Mouse (Mus musculus) central nervous system, embryonic 14 days (tissue): ENCODE measurements around the gene Cdk10. TPM values are rescaled to one million over a fixed set of nuclear protein-coding genes. Genes with fewer than 3 reads are reported as not detected.

Experiments used
- polyA plus RNA-seq: library from polyadenylated mRNA; depleted of rRNA; stranded (reverse); fragments of >200 nt; gene quantifications from 2 replicates; pipeline ENCODE4 v1.2.3, GENCODE M21; 2012; rRNA removed

Cdk10 gene
- 121 and 122 TPM in 2 replicates for polyA plus RNA-seq

DNA sequence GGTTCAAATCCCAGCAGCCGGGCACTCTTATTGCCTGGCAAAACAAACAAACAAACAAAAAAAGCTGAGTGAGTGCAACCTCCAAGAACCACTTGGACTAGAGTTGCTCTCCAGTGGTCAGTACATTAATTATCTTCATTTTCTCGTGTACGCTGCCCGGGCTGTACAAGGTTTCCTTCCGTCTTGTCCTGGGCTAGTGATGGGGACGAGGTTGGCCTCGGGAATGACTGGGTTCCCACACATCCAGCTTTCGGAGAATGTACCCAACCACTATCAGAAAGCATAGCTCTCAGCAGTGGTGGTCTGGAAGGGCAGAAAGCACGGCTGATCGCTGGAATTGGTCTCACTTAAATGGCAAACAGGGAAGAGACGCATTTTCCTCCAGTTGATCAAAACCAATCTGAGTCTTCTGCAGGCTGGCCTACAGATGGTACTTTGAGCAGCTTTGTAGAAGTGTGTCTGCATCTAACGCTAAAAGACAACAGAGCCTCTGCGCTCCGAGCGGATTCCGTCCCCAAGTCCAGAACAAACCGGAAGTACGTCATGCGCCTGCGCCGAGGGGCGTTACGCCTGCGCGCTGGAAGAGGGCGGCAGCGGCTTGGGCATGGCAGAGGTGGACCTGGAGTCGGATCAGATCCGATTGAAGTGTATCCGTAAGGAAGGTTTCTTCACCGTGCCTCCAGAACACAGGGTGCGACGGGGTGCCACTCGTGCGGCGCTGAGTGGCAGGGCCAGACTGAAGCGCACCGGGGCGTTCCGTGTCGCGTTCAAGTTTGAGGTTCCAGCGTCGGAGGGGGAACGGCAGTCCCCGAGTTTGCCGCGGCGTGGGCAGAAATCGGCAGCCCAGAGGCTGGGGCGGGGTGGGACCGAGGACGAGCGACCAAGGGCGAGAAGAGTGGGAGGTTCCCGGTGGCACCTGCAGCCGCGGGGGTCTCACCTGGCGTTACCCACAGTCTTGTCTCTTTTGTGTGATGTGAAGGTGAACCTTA, at the start of gene Cdk10:
Gene Cdk10, plus strand, starts transcription at position 565 of the 989 bp plus-strand sequence.

DNA sequence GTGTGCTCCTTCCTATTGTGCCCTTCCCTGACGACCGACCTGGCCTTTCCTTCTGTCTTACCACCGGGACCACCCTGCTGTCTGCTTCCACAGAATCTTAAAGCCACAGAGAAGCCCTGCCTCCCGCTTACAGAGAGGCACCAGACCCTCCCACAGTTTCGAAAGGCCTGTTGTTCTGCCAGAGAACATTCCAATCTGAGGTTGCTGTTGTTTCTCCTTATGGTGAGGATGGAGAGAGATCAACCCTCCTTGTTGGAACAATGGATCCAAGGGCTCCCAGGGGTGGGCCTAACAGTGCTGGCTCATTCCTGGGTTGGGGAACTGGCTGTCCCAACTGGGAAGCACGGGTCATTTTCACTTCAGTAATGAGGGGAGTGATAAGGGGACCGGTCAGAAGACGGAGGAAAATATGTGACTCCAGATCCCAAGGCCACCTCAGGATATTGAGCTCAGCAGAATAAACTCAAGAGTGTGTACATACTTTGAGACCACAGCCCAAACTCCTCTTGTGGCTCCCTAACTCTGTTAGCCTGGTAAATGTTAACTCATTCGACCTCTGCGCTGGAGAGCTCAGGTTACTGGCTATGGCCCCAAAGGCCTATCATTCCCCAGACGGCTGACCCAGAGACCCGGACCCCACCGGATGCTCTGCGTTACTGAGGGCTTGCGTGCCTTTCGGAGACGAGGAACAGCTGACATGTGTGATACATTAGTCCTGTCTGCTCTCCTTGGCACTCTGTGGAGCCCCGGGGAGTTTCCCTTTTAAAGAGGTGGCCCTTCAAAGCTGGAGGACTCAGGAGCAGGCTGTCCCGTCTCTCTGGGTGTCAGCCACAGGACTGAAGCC, 38.9 kb upstream of the Cdk10 start, which contains the start of gene Dpep1:
Gene Dpep1, plus strand, starts transcription at position 677 of the 844 bp plus-strand sequence.

DNA sequence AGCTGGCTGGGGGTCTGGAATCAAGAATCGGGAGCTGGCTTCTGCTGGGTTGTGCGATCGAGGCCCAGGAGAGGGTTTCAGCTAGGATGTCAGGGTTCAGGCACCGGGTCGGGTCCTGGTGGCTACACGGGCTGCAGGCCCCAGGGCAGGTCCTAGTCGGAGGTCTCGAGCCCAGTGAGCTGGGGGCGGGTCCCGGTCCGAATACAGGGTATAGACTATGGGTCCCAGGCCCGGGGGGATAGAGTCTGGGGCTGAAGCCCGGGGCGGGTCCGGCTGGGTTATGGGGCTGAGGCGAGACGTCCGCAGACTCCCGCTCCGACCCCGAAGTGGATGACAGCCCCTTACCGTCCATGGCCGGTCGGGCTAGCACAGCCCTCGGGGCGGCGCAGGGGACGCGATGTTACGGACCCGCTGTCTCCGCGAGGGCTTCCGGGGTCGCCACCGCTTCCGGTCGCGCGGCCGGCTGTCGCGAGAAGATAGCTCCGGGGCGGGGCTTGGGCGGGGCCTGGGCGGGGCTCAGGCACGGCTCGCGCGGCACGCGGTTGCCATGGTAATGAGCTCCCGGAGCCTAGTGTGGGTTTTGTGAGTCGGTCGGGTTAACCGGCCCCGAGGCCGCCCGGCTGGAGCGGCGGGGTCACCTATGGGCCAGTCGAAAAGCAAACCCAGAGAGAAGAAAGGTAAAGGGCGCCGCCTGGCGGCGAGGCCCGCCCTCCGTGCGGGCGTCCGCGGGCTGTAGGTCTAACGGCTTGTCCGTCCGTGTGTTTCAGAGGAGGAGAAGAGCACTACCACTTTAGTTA, 12.1 kb upstream of the Cdk10 start, which contains the start of the genes Chmp1a and Spata33:
Gene Chmp1a, minus strand, starts transcription at position 443 of the 797 bp plus-strand sequence.
Gene Spata33, plus strand, starts transcription at position 512 of the 797 bp plus-strand sequence.

DNA sequence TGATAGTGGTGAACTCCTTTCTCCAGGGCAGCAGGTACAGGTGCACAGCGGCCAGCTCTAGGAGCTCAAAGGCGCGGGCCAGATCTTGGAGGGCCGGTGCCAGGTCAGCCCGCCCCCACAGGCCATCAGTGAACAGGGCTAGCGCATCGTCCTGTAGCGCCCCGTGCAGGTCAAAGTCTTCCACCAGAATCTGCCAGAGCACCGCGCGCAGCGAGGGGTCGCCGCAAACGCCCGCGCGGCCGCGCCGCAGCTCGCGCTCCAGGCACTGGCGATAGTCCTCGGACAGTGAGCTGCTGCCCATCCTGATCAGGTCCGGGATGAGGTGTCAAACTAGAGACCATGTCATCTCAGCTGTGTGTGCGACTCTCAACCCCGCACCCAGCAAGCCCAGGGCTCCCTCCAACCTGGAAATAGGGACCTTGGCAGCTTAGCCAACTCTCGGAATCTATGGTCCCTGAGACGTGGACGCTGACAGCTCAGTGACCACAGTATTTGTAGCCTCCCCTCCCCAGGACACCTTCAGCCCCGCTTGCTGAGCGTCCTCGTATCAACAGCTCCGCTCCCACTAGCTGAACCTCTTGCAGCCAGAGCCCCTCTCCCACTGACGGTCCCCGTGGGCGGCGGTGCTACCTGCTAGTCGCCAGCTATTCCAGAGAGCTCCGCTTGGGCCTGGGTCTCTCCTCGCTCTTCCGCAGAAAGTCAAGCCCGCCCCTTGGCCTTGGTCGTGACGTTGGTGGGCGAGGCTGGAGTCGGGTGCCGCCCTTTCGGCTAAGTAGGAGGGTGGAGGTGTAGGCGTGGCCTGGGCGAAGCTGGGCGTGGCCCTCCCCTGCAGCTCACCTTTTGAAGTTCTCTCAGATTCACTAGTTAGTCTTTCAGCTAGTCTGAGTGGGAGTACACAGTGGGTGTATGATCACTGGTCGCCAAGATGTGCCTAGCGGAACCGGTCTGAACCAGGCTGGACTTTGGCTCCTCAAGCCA, 11.2 kb downstream of the Cdk10 start, which contains the start of gene Spata2l:
Gene Spata2l, minus strand, starts transcription at position 714 of the 978 bp plus-strand sequence.

DNA sequence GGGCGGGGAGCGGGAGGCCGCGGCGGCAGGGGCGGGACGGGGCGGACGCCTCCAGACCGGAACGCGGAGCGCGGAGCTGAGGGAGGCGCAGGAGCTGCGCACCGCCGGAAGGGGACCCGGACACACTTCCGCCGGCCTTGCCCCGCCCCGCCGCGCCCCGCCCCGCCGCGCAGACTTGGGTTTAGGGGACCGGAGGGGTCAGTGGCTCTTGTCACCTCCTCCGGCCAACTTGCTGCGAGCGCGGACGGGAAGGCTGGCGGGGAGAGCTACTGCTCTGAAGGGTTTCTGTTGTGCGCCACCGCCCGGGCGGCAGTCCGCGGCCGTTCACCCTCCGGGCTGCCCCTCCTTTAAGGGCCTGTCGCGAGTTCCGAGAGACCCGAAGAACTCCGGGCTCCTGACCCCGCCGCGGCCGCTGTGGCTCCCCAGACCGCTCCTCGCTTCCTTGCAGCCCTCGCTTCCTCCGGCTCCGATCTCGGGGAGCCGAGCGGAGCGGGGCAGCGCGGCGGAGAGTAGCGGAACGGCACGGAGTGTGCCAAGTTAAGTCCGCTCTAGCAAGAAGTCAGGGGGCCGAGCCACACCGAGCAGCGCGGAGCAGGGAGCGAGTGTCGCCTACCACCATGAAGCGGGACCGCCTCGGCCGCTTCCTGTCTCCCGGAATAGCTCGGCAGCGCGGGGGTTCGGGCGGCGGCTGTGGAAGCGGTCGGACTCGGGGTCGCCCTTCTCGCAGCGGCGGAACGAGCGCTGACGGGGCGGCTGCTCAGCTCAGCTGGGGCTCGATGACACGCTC, 29.6 kb downstream of the Cdk10 start, which contains the start of the genes Zfp276 and Vps9d1:
Gene Zfp276, plus strand, starts transcription at position 97 of the 787 bp plus-strand sequence.
Gene Vps9d1, minus strand, starts transcription at position 250 of the 787 bp plus-strand sequence.

Other genes starting within 250 kb of the Cdk10 start
- 63.6 and 67.0 TPM in 2 replicates for gene Ankrd11, start 182.6 kb upstream of the Cdk10 start, polyA plus RNA-seq
- gene Spg7, start 161.9 kb upstream of the Cdk10 start, polyA plus RNA-seq, result 106 and 116 TPM in 2 replicates
- gene Rpl13, start 122.5 kb upstream of the Cdk10 start, polyA plus RNA-seq, result 1,904 and 2,108 TPM in 2 replicates
- 5.1 and 5.9 TPM in 2 replicates for gene Cpne7, start 107.5 kb upstream of the Cdk10 start, polyA plus RNA-seq
- 2.1 and 11.6 TPM in 2 replicates for gene Sult5a1, start 66.5 kb upstream of the Cdk10 start, polyA plus RNA-seq
- gene Dpep1, start 38.6 kb upstream of the Cdk10 start, polyA plus RNA-seq, result 0.34 and 1.2 TPM in 2 replicates
- 121 and 129 TPM in 2 replicates for gene Chmp1a, start 12.1 kb upstream of the Cdk10 start, polyA plus RNA-seq
- gene Spata33, start 12.0 kb upstream of the Cdk10 start, polyA plus RNA-seq, result 6.6 and 7.0 TPM in 2 replicates
- gene Spata2l, start 11.4 kb downstream of the Cdk10 start, polyA plus RNA-seq, result 3.0 and 3.2 TPM in 2 replicates
- gene Zfp276, start 29.4 kb downstream of the Cdk10 start, polyA plus RNA-seq, result 38.9 and 40.2 TPM in 2 replicates
- 109 and 116 TPM in 2 replicates for gene Vps9d1, start 29.5 kb downstream of the Cdk10 start, polyA plus RNA-seq
- 27.6 and 35.1 TPM in 2 replicates for gene Fanca, start 93.7 kb downstream of the Cdk10 start, polyA plus RNA-seq
- gene Spire2, start 107.9 kb downstream of the Cdk10 start, polyA plus RNA-seq, result 37.7 and 44.4 TPM in 2 replicates
- gene Tcf25, start 148.9 kb downstream of the Cdk10 start, polyA plus RNA-seq, result 267 and 295 TPM in 2 replicates
- 0.02 and 0.10 TPM in 2 replicates for gene Mc1r, start 182.3 kb downstream of the Cdk10 start, polyA plus RNA-seq
- gene Tubb3, start 186.6 kb downstream of the Cdk10 start, polyA plus RNA-seq, result 2,181 and 2,513 TPM in 2 replicates
- gene Def8, start 198.7 kb downstream of the Cdk10 start, polyA plus RNA-seq, result 44.5 and 45.5 TPM in 2 replicates